Mouse (Mus musculus) midbrain, embryonic 16.5 days (tissue): ENCODE measurements around the gene P2ry2. TPM values are rescaled to one million over a fixed set of nuclear protein-coding genes. Genes with fewer than 3 reads are reported as not detected.

Experiments used
- ATAC-seq: fragments of 200-750 bp; cut with Nextera tagmentation; 2 replicates; pipeline ENCODE4 v1.8.0; 2017; ENCODE audit warnings: moderate TSS enrichment
- H3K27ac ChIP-seq: fragments of 300-500 bp; sonication (generic); 2 replicates; pipeline ENCODE4 v1.5.1; 2014; ENCODE audit warnings: mild to moderate bottlenecking, low read length, mixed read lengths
- H3K27me3 ChIP-seq: fragments of 300-500 bp; sonication (generic); 2 replicates; pipeline ENCODE4 v1.6.1; 2014; ENCODE audit warnings: low read depth, low read length, mixed read lengths; ENCODE audit not compliant: control insufficient read depth, insufficient read depth
- H3K36me3 ChIP-seq: fragments of 300-500 bp; sonication (generic); 2 replicates; pipeline ENCODE4 v1.6.1; 2014; ENCODE audit warnings: mild to moderate bottlenecking, low read length, moderate library complexity, mixed read lengths; ENCODE audit not compliant: control insufficient read depth, insufficient read depth
- H3K4me1 ChIP-seq: fragments of 300-500 bp; sonication (generic); 2 replicates; pipeline ENCODE4 v1.6.1; 2014; ENCODE audit warnings: mild to moderate bottlenecking, low read length, mixed read lengths; ENCODE audit not compliant: control insufficient read depth, insufficient read depth
- H3K4me2 ChIP-seq: fragments of 300-500 bp; sonication (generic); 2 replicates; pipeline ENCODE4 v1.6.1; 2014; ENCODE audit warnings: mild to moderate bottlenecking, low read length, mixed read lengths
- H3K4me3 ChIP-seq: fragments of 300-500 bp; sonication (generic); 2 replicates; pipeline ENCODE4 v1.5.1; 2014; ENCODE audit warnings: low read depth, mild to moderate bottlenecking, low read length, moderate library complexity, mixed read lengths
- H3K9ac ChIP-seq: fragments of 300-500 bp; sonication (generic); 2 replicates; pipeline ENCODE4 v1.6.1; 2014; ENCODE audit warnings: low read depth, low read length, mixed read lengths
- H3K9me3 ChIP-seq: fragments of 300-500 bp; sonication (generic); replicated peaks from 2 replicates; pipeline ENCODE4 v1.6.1; 2014; ENCODE audit warnings: mild to moderate bottlenecking, low read length, mixed read lengths; ENCODE audit not compliant: control insufficient read depth, poor library complexity, severe bottlenecking
- WGBS: fragments of 180-500 bp; shearing (Covaris S2); extraction: QIAGEN DNeasy Blood & Tissue Kit; methylation state at CpG from one replicate; pipeline ENCODE4 v1.1.7; 2014; 5-methylcytosine and 5-hydroxymethylcytosine counted together
- polyA plus RNA-seq: library from polyadenylated mRNA; unstranded; fragments of >200 nt; fragmentation: Nextera tagmentation; extraction: Ambion mirVana; gene quantifications from 2 replicates; pipeline ENCODE4 v1.2.1, GENCODE M21; 2015

The P2ry2 gene
- polyA plus RNA-seq, 1 experiment from 2014 or later: 0.21 TPM

DNA sequence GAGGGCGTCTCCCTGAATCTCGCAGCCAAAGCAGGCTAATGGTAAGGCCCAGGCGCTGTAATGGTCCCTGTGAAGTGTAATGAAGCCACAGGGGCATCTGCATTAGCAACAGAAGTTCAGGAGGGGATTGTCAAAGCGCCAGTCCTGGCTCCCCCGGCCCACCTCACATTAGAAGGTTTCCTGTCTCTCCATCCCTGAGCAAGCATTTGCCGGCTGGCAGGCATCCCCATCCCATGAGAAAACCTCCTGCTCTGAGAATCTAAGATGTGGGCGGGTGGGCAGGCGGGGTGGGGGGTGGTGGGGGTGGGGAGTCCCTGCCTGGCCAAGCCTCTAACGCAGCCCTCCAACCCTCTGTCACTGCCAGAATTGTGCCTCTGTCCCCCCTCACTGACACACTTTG, 1.4 kb upstream of the P2ry2 start:
- 28% methylated on average over 7 of the region's 9 CpGs for WGBS
- peaks cover 10% of the 10 kb centered on the region; the same call in 1 of the 2 replicates for H3K4me1 ChIP-seq
- H3K9ac ChIP-seq: no peak overlapping the region
- no peaks in the 10 kb centered on the region for H3K36me3 ChIP-seq
- H3K27ac ChIP-seq: no peak overlapping the region
- H3K27me3 ChIP-seq: peaks cover 36% of the 10 kb centered on the region
- no peak overlapping the region for H3K4me2 ChIP-seq
- no peaks in the 10 kb centered on the region for H3K9me3 ChIP-seq
- no peak for ATAC-seq
- no peak overlapping the region for H3K4me3 ChIP-seq

DNA sequence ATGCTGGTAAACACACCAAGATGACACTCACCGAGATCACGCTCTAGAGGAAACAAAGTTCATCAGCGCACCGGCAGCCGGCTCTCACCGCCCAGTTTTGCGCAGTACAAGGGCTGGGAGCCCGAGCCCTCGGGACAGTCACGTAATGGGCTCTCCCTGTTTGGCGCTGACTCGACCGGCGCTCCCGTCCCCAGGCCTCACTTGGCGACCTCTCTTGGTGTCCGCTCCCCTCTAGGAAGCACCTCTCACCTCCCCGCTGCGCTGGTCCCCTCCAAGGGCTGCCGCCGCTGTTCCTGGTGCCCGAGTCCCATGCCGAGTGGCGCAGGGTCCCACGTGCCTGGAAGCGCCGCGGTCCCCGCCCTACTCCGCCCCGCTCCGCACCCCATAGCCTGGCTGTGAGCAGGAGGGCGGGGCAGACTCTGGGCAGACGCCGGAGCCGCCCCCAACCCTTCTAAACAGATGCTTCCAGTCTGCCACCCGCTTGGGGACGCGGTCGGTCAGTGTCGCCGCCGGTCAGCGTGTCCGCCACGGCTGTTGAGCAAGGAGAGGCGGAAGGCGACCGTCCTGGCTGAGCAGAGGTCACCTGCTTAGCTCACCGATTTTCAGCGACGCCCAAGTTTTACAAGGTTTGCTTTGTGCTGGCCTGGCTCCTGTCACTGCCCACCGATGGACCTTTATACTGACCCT, 842 bp downstream of the P2ry2 start:
- Histone ChIP-seq H3K27me3 (peaks cover 36% of the 10 kb centered on the region), H3K4me2 (peak overlapping the region; percentile 88), H3K4me3 (peak overlapping the region; percentile 48), H3K27ac (no peak overlapping the region), H3K9ac (peak overlapping the region; percentile 59), H3K4me1 (peaks cover 10% of the 10 kb centered on the region; the same call in 1 of the 2 replicates), H3K36me3 (no peaks in the 10 kb centered on the region), H3K9me3 (no peaks in the 10 kb centered on the region)
- peak; percentile 76 for ATAC-seq
- under 1% methylated on average over 50 of the region's 53 CpGs for WGBS

DNA sequence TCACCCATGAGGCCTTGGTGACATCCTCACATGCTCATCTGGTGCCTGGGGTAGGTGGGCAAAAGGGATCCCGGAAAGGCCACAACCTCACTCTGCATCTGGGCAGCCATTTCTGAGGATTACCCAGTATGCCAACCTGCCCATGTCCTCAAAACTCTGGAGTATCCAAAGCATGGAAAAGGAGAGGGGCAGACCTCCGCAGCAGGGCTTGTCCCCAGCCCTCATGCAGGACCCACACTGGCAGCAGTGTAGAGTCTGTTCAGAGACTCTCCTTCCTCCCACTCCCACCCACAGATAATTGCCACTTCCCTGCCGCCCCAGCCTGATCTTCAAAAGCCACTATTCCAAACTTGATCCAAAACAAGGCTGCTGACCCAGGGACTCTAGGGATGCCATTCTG, 1.9 kb downstream of the P2ry2 start:
- 68% methylated on average over 3 of the region's 3 CpGs for WGBS
- ATAC-seq: no peak
- peaks cover 36% of the 10 kb centered on the region for H3K27me3 ChIP-seq

DNA sequence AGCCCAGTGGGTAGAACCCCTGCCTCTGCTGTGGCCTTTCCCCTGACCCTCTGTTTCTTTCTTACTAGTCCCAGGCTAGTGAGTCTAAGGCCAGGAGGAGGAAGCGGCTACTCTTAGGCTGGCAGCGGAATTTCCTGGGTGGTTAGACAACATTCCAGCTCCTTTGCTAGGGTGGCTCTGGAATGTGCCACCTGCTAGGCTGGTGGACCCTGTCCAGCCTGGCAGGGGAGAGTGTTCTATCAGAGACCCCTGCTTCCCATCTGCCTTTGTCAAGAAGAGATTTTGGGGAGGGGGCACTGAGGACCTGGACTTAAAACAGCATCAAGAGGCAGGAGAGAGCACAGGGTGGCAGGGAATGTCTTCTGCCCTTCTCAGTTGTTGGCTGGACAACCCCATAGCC, 6.5 kb downstream of the P2ry2 start:
- no peaks in the 10 kb centered on the region for H3K36me3 ChIP-seq
- H3K4me1 ChIP-seq: peaks cover under 1% of the 10 kb centered on the region; the same call in 1 of the 2 replicates
- H3K27me3 ChIP-seq: peaks cover 15% of the 10 kb centered on the region
- H3K9me3 ChIP-seq: no peaks in the 10 kb centered on the region
- H3K9ac ChIP-seq: no peak overlapping the region
- 91% methylated on average over 2 of the region's 2 CpGs for WGBS
- no peak overlapping the region for H3K27ac ChIP-seq
- no peak overlapping the region for H3K4me3 ChIP-seq
- ATAC-seq: no peak
- no peak overlapping the region for H3K4me2 ChIP-seq

More for the DNA sequence above, 1.9 kb downstream of the P2ry2 start:
- Histone ChIP-seq H3K4me2 (no peak overlapping the region), H3K4me1 (peaks cover 10% of the 10 kb centered on the region; the same call in 1 of the 2 replicates), H3K9me3 (no peaks in the 10 kb centered on the region), H3K9ac (no peak overlapping the region), H3K36me3 (no peaks in the 10 kb centered on the region), H3K27ac (no peak overlapping the region), H3K4me3 (no peak overlapping the region)

DNA sequence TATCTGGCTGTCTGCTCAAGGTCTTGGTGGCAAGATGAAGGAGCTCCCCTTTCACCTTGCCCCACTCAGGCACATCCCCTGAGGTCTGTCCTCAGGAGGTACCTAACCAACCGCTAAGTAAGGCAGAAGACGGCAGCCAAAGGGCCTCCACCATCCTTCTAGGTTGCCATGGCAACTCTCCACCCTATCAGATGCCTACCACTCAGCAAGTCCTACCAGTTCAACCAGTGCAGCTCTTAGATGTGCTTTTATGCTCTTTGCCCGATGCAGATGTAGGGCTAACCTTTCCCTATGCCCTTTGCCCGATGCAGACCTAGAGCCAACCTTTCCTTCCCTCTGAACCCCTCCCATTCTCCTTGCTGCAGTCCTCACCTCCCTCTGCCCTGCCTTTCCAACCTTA, 7.5 kb downstream of the P2ry2 start:
- Histone ChIP-seq H3K27me3 (peaks cover 5% of the 10 kb centered on the region; the same call in 1 of the 2 replicates), H3K27ac (no peak overlapping the region), H3K4me1 (no peaks in the 10 kb centered on the region), H3K9ac (no peak overlapping the region), H3K9me3 (no peaks in the 10 kb centered on the region), H3K4me2 (no peak overlapping the region), H3K4me3 (no peak overlapping the region), H3K36me3 (no peaks in the 10 kb centered on the region)
- 58% methylated on average over 4 of the region's 4 CpGs for WGBS
- ATAC-seq: 0 out of 2 replicates have a peak, but pooled peaks have one; percentile 51

DNA sequence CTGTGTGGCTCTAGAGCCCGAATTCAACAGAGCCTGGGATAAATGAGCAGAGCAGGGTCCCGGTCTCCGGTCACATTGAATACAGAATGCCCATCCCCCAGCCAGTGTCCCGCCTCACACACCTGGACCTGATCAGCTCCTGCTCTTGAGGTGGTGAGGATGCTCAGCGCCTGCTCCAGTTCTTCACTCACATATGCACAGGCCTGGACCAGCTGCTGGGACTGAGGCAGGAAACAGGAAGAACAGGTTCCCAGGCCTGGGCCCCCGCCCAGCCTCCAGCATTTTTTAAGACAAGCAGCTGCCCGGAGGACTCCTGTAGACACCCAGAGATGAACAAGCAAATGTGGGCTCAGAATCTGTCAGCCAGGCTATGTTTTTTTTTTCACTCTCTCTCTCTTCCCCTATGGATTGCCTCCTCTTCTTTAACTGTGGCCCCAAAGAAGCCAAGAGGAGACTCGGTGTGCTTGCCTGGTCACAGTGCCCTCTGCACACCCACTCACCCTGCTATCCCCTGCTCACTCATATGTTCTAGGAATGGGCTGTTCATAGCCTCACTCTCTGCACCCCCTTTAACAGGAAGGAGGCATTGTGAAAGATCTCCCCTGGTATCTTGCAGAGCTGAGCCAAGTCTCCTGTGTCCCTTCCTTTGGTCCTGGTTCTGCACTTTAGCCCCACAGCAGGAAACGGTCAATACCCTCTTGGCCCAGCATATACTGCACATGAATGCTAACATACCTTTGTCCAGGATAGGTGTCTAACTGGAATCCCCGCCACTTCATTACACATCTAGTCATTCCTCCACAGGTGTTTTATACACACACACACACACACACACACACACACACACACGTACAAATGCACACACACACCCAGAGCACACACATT, 9.0 kb downstream of the P2ry2 start:
- 80% methylated on average over 11 of the region's 11 CpGs for WGBS
- Histone ChIP-seq H3K4me1 (no peaks in the 10 kb centered on the region), H3K36me3 (no peaks in the 10 kb centered on the region), H3K27me3 (no peaks in the 10 kb centered on the region), H3K9ac (no peak overlapping the region), H3K9me3 (no peaks in the 10 kb centered on the region), H3K27ac (no peak overlapping the region), H3K4me3 (no peak overlapping the region), H3K4me2 (no peak overlapping the region)
- no peak for ATAC-seq

DNA sequence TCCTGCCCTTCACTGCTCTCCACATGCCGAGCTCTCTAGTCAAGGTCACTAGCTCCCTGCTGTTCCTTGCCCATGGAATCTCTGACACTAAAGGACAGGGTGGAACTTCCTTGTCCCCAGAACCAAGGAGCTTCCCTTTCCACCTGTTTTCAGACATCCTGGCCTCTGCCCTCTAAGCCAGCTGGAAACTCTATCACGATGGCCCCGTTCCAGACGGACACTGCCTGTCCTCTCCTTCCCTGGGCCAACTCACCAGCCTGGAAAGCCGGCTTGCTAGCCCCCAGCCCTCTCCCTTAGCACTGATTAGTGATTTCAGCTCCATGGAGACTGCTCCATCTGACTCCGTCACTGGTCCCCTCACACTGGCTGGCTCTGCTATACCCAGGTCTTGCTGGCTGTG, 10.4 kb downstream of the P2ry2 start:
- no peak for ATAC-seq
- no peaks in the 10 kb centered on the region for H3K27me3 ChIP-seq
- no peaks in the 10 kb centered on the region for H3K4me1 ChIP-seq
- H3K9ac ChIP-seq: no peak overlapping the region
- H3K9me3 ChIP-seq: no peaks in the 10 kb centered on the region
- WGBS: 74% methylated on average over 6 of the region's 6 CpGs
- no peak overlapping the region for H3K4me3 ChIP-seq
- no peak overlapping the region for H3K4me2 ChIP-seq
- H3K27ac ChIP-seq: no peak overlapping the region
- H3K36me3 ChIP-seq: no peaks in the 10 kb centered on the region

DNA sequence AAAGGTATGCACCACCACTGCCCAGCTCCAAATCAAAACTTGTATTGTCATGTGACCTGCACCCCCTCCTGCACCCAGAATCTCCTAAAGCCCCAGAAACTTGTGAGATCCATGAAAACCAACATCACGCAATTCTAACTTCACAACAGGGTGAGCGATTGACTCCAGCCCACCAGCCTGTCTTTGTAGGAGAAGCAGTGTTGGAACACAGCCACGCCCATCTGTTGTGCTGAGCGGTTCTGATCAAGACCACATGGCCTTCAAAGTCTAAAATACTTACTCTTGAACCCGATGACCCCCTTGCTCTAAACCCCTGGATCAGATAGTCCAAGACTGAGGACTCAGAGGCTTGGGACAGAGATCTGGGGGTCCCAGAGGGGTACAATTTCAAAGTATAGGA, 13.0 kb downstream of the P2ry2 start:
- 87% methylated on average over 5 of the region's 5 CpGs for WGBS
- H3K27ac ChIP-seq: no peak overlapping the region
- no peaks in the 10 kb centered on the region for H3K36me3 ChIP-seq
- H3K4me1 ChIP-seq: no peaks in the 10 kb centered on the region
- no peak overlapping the region for H3K9ac ChIP-seq
- H3K9me3 ChIP-seq: no peaks in the 10 kb centered on the region
- no peak overlapping the region for H3K4me3 ChIP-seq
- no peak for ATAC-seq
- H3K4me2 ChIP-seq: no peak overlapping the region
- H3K27me3 ChIP-seq: no peaks in the 10 kb centered on the region

DNA sequence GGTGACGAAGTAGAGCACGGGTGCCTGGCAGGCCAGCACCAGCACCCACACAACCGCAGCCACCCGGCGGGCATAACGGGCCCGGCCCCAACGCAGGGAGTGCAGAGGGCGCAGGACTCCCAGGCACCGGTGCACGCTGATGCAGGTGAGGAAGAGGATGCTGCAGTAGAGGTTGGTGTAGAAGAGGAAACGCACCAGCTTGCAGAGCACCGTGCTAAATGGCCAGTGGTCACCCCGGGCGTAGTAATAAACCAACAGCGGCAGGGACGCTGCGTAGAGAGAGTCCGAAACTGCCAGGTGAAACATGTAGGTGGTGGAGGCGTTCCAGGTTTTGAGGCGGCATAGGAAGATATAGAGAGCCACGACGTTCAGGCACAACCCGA, 14.1 kb downstream of the P2ry2 start:
- H3K27ac ChIP-seq: no peak overlapping the region
- no peak overlapping the region for H3K4me3 ChIP-seq
- H3K9me3 ChIP-seq: no peaks in the 10 kb centered on the region
- 93% methylated on average over 24 of the region's 24 CpGs for WGBS
- no peak for ATAC-seq
- H3K9ac ChIP-seq: no peak overlapping the region
- no peaks in the 10 kb centered on the region for H3K36me3 ChIP-seq
- H3K4me1 ChIP-seq: no peaks in the 10 kb centered on the region
- H3K4me2 ChIP-seq: no peak overlapping the region
- H3K27me3 ChIP-seq: no peaks in the 10 kb centered on the region
